Mouse (Mus musculus) CH12.LX (cell line): ENCODE measurements around the gene Tmem37. TPM values are rescaled to one million over a fixed set of nuclear protein-coding genes. Genes with fewer than 3 reads are reported as not detected.

ENCODE experiments used
- DNase-seq: peaks from one replicate; pipeline ENCODE4 v3.0.0-alpha.2; 2013; ENCODE audit errors: extremely low read depth
- H3K27ac ChIP-seq: 2 replicates; pipeline ENCODE4 v1.5.1; 2012; ENCODE audit warnings: low read depth, mild to moderate bottlenecking, control low read depth, moderate library complexity; ENCODE audit not compliant: insufficient read depth
- H3K27me3 ChIP-seq: replicated peaks from 2 replicates; pipeline ENCODE3; 2012; ENCODE audit warnings: inconsistent platforms
- H3K36me3 ChIP-seq, 2 experiments: replicated peaks in 1 of 2; 2 replicates each; pipeline versions ENCODE3 to v1.6.1; 2012; ENCODE audit warnings: inconsistent platforms in 1 of 2, low read length in 1 of 2, mild to moderate bottlenecking in 1 of 2, mixed read lengths in 1 of 2, moderate library complexity in 1 of 2; ENCODE audit not compliant: control insufficient read depth in 1 of 2, insufficient read depth in 1 of 2
- H3K4me1 ChIP-seq, 2 experiments: 2 replicates each; pipeline ENCODE4 v1.6.1; 2012; ENCODE audit warnings: inconsistent platforms in 1 of 2, moderate library complexity in 1 of 2; ENCODE audit not compliant: insufficient read depth in 2 of 2, control insufficient read depth in 1 of 2
- H3K4me2 ChIP-seq: 2 replicates; pipeline ENCODE4 v1.6.1; 2012; ENCODE audit warnings: low read depth, mild to moderate bottlenecking, control low read depth; ENCODE audit not compliant: poor library complexity, insufficient read depth, severe bottlenecking
- H3K4me3 ChIP-seq, 3 experiments: fragments of 150-350 bp in 1 of 3; sonication (generic) in 1 of 3; replicated peaks in 1 of 3; 2 replicates each; pipeline versions ENCODE3 to v1.5.1; 2011 to 2012; ENCODE audit warnings: low read depth in 2 of 3, low read length in 2 of 3, mild to moderate bottlenecking in 2 of 3, moderate library complexity in 2 of 3, control low read depth in 1 of 3, improper control_type of control experiment in 1 of 3, inconsistent platforms in 1 of 3, mixed read lengths in 1 of 3; ENCODE audit not compliant: poor library complexity in 1 of 3
- H3K79me2 ChIP-seq: replicated peaks from 2 replicates; pipeline ENCODE4 v1.6.1; 2012; ENCODE audit warnings: mild to moderate bottlenecking, moderate library complexity; ENCODE audit not compliant: control insufficient read depth, poor library complexity, insufficient read depth, severe bottlenecking; ENCODE audit errors: extremely low read depth
- H3K9ac ChIP-seq: 2 replicates; pipeline ENCODE4 v1.6.1; 2012; ENCODE audit warnings: low read depth, mild to moderate bottlenecking, control low read depth, moderate library complexity; ENCODE audit not compliant: insufficient read depth
- H3K9me3 ChIP-seq: replicated peaks from 2 replicates; pipeline ENCODE3; 2012; ENCODE audit warnings: low read length, inconsistent platforms, mixed read lengths
- CHD2 ChIP-seq: IDR thresholded peaks from 2 replicates; pipeline ENCODE4 v1.6.1; 2011; ENCODE audit warnings: low read length, improper control_type of control experiment
- EP300 ChIP-seq: IDR thresholded peaks from 2 replicates; pipeline ENCODE4 v1.6.1; 2011; ENCODE audit warnings: low read length, improper control_type of control experiment
- IRF4 ChIP-seq: IDR thresholded peaks from 2 replicates; pipeline ENCODE4 v1.6.1; 2014; ENCODE audit warnings: low read depth, mild to moderate bottlenecking, inconsistent platforms, low read length, improper control_type of control experiment
- MEF2A ChIP-seq: IDR thresholded peaks from 2 replicates; pipeline ENCODE4 v1.6.1; 2014; ENCODE audit warnings: low read depth, mild to moderate bottlenecking, inconsistent platforms, low read length, improper control_type of control experiment, borderline replicate concordance
- MXI1 ChIP-seq: IDR thresholded peaks from 2 replicates; pipeline ENCODE4 v1.6.1; 2011; ENCODE audit warnings: mild to moderate bottlenecking, low read depth, low read length, improper control_type of control experiment
- UBTF ChIP-seq: IDR thresholded peaks from 2 replicates; pipeline ENCODE4 v1.6.1; 2012; ENCODE audit warnings: low read depth, mild to moderate bottlenecking, inconsistent platforms, low read length, improper control_type of control experiment, moderate library complexity
- USF2 ChIP-seq: conservative IDR thresholded peaks from 2 replicates; pipeline ENCODE4 v1.6.1; 2011; ENCODE audit warnings: low read depth, low read length, improper control_type of control experiment
- ZKSCAN1 ChIP-seq: IDR thresholded peaks from 2 replicates; pipeline ENCODE4 v1.6.1; 2012; ENCODE audit warnings: low read depth, inconsistent platforms, low read length, improper control_type of control experiment, borderline replicate concordance
- ZNF384 ChIP-seq: IDR thresholded peaks from 2 replicates; pipeline ENCODE4 v1.6.1; 2012; ENCODE audit warnings: low read depth, low read length, improper control_type of control experiment, inconsistent platforms
- dilution Hi-C: fragments of 300-500 bp; cut with MboI; formaldehyde crosslinking; loops from 2 replicates; pipeline ENCODE4 v1.14.3; 2020; ENCODE audit warnings: low sequenced_read_pairs; ENCODE audit not compliant: extremely low pct_unique_long_range_greater_than_20kb, extremely low pct_ligation_motif_present
- in situ Hi-C: fragments of 300-500 bp; cut with MboI; formaldehyde crosslinking; loops from 3 replicates; pipeline ENCODE4 v1.14.3; 2019; ENCODE audit warnings: low sequenced_read_pairs, low pct_ligation_motif_present, low pct_unique_long_range_greater_than_20kb, mixed read lengths
- polyA plus RNA-seq: library from polyadenylated mRNA; unstranded; fragments of >175 nt; gene quantifications from 2 replicates; pipeline ENCODE4 v1.2.1, GENCODE M21; 2012; ENCODE audit warnings: low read depth; ENCODE audit not compliant: insufficient read length
- total RNA-seq, 2 experiments: library from RNA; depleted of rRNA; stranded (reverse); fragments of 300-350 nt in 1 of 2; fragments of >200 nt in 1 of 2; gene quantifications; 2 replicates each; pipeline ENCODE4 v1.2.3; 2012 to 2014

The Tmem37 gene
- total and polyA plus RNA-seq, 3 experiments = not detected

DNA sequence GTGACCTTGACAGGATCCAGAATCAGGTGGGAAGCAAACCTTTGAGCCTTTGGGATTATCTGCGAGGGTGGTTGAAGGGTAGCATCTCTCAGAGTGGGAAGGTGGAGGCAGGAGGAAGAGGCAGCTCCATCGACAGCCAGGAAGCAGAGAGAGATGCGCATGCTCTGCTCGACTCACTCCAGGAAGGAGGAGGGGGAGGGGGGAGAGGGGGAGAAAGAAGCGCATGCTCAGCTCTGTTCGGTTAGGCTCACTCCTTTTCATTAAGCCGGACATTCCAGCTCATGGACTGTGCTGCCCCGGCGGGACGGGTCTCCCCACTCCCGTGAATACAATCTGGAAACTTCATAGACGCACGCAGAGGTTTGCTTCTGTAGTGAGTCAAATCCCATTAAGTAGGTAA is 12.8 kb upstream of the Tmem37 start:
- Histone ChIP-seq H3K9me3 (no peaks in the 10 kb centered on the region), H3K79me2 (no peaks in the 10 kb centered on the region), H3K4me2 (no peak overlapping the region), H3K27ac (no peak overlapping the region), H3K36me3 (no peaks in the 10 kb centered on the region), H3K4me1 (peaks cover 0 to 7% of the 10 kb centered on the region in 2 experiments; a peak in 2 of 4 replicates), H3K27me3 (peaks cover 1% of the 10 kb centered on the region), H3K9ac (no peak overlapping the region), H3K4me3 (no peak overlapping the region)
- TF ChIP-seq USF2 = no peak
- TF ChIP-seq MXI1 = no peak
- no peak for TF ChIP-seq ZKSCAN1
- TF ChIP-seq CHD2 = no peak
- TF ChIP-seq UBTF = no peak
- TF ChIP-seq MEF2A = no peak
- dilution Hi-C loops (no loop called here), in situ Hi-C loops (no loop called here)
- no peak for DNase-seq

DNA sequence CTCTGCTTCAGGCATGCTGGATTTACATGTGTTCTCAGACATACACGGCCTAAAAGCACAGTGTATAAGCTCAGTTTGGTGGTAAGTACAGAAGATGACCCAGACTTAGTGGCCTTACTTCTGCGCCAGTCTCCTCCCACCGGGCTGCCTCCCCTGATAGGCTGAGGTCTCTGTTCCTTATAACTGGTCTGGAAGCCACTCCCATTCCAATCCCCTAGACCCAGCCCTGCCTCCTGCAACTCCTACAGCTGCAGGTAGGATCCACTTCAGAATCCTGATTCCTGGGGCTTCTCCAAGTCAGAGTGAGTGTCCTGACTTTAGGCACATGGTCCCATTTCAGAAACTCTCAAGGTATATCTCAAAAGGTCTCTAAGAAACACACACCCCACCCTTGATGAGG is 11.8 kb upstream of the Tmem37 start:
- dilution Hi-C loops = no loop called here
- no peaks in the 10 kb centered on the region for H3K79me2 ChIP-seq
- H3K36me3 ChIP-seq = no peaks in the 10 kb centered on the region
- in situ Hi-C loops = no loop called here
- H3K27ac ChIP-seq = no peak overlapping the region
- H3K27me3 ChIP-seq = peaks cover 1% of the 10 kb centered on the region
- no peak for DNase-seq
- no peaks in the 10 kb centered on the region for H3K9me3 ChIP-seq
- TF ChIP-seq IRF4 = no peak
- no peak overlapping the region for H3K4me3 ChIP-seq
- peaks cover 7 to 17% of the 10 kb centered on the region in 2 experiments for H3K4me1 ChIP-seq
- no peak overlapping the region for H3K9ac ChIP-seq
- no peak overlapping the region for H3K4me2 ChIP-seq

DNA sequence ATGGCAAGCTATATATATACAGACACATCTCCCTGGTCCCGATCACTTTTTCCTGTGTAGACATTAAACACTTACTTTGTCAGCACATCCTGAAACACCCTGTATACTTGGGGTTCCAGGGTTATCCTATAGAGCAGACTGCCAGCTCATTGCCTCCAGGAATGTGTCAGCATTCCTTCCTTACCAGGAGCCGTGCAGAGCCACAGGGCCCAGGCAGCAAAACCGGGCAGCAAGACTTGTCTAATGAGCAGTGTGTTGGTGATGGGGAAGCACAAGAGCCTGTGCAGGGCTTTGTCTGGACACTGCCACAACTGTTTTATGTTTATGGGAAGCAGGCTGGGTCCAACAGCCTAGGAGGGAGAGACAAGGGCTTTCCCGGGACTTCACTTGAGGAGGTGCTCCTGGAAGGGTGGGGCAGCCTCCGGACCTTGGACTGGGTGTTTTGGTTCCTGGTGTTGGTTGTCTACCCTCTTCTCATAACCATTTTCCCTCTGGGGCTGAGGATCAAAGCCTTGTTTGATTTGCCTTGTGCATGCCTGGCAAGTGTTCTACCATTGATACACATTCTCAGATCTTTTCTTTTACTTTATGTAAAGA is 10.1 kb upstream of the Tmem37 start:
- H3K9ac ChIP-seq = no peak overlapping the region
- H3K79me2 ChIP-seq = no peaks in the 10 kb centered on the region
- peaks cover 1% of the 10 kb centered on the region for H3K27me3 ChIP-seq
- no peaks in the 10 kb centered on the region for H3K36me3 ChIP-seq
- no peak overlapping the region for H3K27ac ChIP-seq
- dilution Hi-C loops (no loop called here), in situ Hi-C loops (no loop called here)
- no peak overlapping the region for H3K4me3 ChIP-seq
- no peak for DNase-seq
- peaks cover 10 to 23% of the 10 kb centered on the region in 2 experiments for H3K4me1 ChIP-seq
- H3K4me2 ChIP-seq = no peak overlapping the region
- H3K9me3 ChIP-seq = no peaks in the 10 kb centered on the region
- TF ChIP-seq EP300 (no peak), ZNF384 (no peak)
